In the genomic region with DNA sequence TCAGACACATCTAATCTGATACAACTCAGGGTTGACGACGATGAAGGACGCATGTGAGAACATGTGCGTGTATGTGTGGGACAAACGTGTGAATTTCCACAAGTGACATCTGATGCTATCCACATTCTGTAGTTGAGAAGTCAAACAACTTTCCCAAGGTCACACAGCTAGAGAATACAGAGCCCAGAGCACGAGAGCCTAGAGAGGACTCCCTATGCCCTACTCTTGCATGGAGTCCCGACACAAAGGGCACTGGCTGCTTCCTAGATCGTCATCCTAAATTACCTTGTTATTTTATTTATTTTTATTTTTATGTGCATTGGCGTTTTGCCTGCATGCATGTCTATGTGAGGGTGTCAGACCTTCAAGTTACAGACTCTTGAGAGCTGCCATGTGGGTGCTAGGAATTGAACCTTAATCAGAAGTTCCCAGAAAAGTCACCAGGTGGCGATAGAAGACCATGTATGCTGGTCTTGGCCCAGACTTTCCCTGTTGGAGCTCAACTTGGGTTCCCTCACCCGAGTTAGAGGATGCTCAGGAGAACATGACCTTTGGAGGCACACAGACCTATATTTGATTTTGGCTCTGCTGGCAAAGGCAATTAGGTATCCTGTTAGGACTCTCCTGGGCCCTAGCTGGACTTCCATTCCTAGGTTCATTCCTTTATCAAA, we compare ENCODE assay signal across 8 mouse cellular contexts. TPM values are rescaled to one million over a fixed set of nuclear protein-coding genes. Genes with fewer than 3 reads are reported as not detected.
DNase-seq lines count a peak whose midpoint lies in the region; ATAC-seq lines count a peak whose summit lies in the region.

No protein-coding gene starts in this region.

- WGBS in forebrain, embryonic 13.5 days, result 54% methylated on average over 11 of the region's 11 CpGs
- 55% methylated on average over 11 of the region's 11 CpGs for WGBS in hindbrain, embryonic 15.5 days

- H3K27ac ChIP-seq in forebrain, embryonic 13.5 days, result no peak overlapping the region
- no peak overlapping the region for H3K27ac ChIP-seq in hindbrain, embryonic 15.5 days (replicated peaks)

- H3K27me3 ChIP-seq in forebrain, embryonic 13.5 days, result 0 out of 2 replicates have a peak, but pooled peaks cover 3% of the 10 kb centered on the region
- H3K27me3 ChIP-seq in hindbrain, embryonic 15.5 days, result no peaks in the 10 kb centered on the region

- H3K9ac ChIP-seq in forebrain, embryonic 13.5 days, result no peak overlapping the region
- H3K9ac ChIP-seq in hindbrain, embryonic 15.5 days, result no peak overlapping the region

- no peaks in the 10 kb centered on the region for H3K9me3 ChIP-seq in forebrain, embryonic 13.5 days (replicated peaks)
- no peaks in the 10 kb centered on the region for H3K9me3 ChIP-seq in hindbrain, embryonic 15.5 days

- H3K36me3 ChIP-seq in forebrain, embryonic 13.5 days (ENCODE audit: poor library complexity, severe bottlenecking), result no peaks in the 10 kb centered on the region
- no peaks in the 10 kb centered on the region for H3K36me3 ChIP-seq in hindbrain, embryonic 15.5 days

- ATAC-seq in forebrain, embryonic 13.5 days, result peak; percentile 75
- ATAC-seq in hindbrain, embryonic 15.5 days (ENCODE audit: low FRiP score, low read depth), result peak; percentile 76
- ATAC-seq in megakaryocyte progenitor cell, adult 5-6 weeks (replicated peaks; ENCODE audit: poor library complexity), result peak; percentile 93

- H3K4me1 ChIP-seq in forebrain, embryonic 13.5 days, result 0 out of 2 replicates have a peak, but pooled peaks cover 4% of the 10 kb centered on the region
- H3K4me1 ChIP-seq in hindbrain, embryonic 15.5 days (replicated peaks), result no peaks in the 10 kb centered on the region; the same call in 1 of the 2 replicates

- DNase-seq in adrenal gland, adult (ENCODE audit: inconsistent age in 2 of 2, low spot score in 1 of 2), result peak; percentile 51 to 92
- DNase-seq in adrenal gland, adult 8-10 months, result no peak
- peak; percentile 52 for DNase-seq in brain, embryonic 18.5 days (ENCODE audit: low read depth, low spot score)
- DNase-seq in layer of hippocampus, postnatal 36 days, result peak; percentile 45 to 64
- DNase-seq in right cerebral cortex, postnatal 36 days (ENCODE audit: low spot score in 2 of 2), result peak; percentile 41 to 48

- H3K4me2 ChIP-seq in forebrain, embryonic 13.5 days, result no peak overlapping the region
- H3K4me2 ChIP-seq in hindbrain, embryonic 15.5 days, result no peak overlapping the region

- no peak overlapping the region for H3K4me3 ChIP-seq in forebrain, embryonic 13.5 days
- no peak overlapping the region for H3K4me3 ChIP-seq in hindbrain, embryonic 15.5 days

RNA-seq across cellular contexts. Expression of a gene that starts 7.3 kb away (rescaled TPM):
- total RNA-seq in adrenal gland, adult 8-10 months (2022), result not detected
- not detected in 2 replicates for polyA plus RNA-seq in forebrain, embryonic 13.5 days (2015; fragmentation: Nextera tagmentation; extraction: Ambion mirVana)
- polyA plus RNA-seq in hindbrain, embryonic 15.5 days (2015; fragmentation: Nextera tagmentation; extraction: Ambion mirVana), result not detected in 2 replicates
- total RNA-seq in layer of hippocampus, postnatal 36 days (2021), result not detected
- not detected in 2 replicates for total RNA-seq in megakaryocyte progenitor cell, adult 5-6 weeks (2015)
- not detected in 2 replicates for total RNA-seq in megakaryocyte progenitor cell, adult 5-6 weeks (2017)

RNA-seq across cellular contexts. Expression of a gene that starts 30.0 kb away (rescaled TPM):
- under 1 TPM; 0.37 to 0.78 (median 0.55) TPM for total RNA-seq in adrenal gland, adult 8-10 months (2022)
- 0.04 TPM in 1 of 2 replicates, not detected in the other for polyA plus RNA-seq in forebrain, embryonic 13.5 days (2015; fragmentation: Nextera tagmentation; extraction: Ambion mirVana)
- polyA plus RNA-seq in hindbrain, embryonic 15.5 days (2015; fragmentation: Nextera tagmentation; extraction: Ambion mirVana), result 0.04 and 0.12 TPM in 2 replicates
- not detected for total RNA-seq in layer of hippocampus, postnatal 36 days (2021)
- total RNA-seq in megakaryocyte progenitor cell, adult 5-6 weeks (2015), result 0.05 and 0.12 TPM in 2 replicates
- not detected in 2 replicates for total RNA-seq in megakaryocyte progenitor cell, adult 5-6 weeks (2017)

RNA-seq across cellular contexts. Expression of a gene that starts 38.3 kb away (rescaled TPM):
- total RNA-seq in adrenal gland, adult 8-10 months (2022), result 100 to 1,000 TPM in 2 of 4 experiments, 10 to 100 TPM in 2; 87.1 to 147 (median 102) TPM
- 25.9 and 29.8 TPM in 2 replicates for polyA plus RNA-seq in forebrain, embryonic 13.5 days (2015; fragmentation: Nextera tagmentation; extraction: Ambion mirVana)
- 34.5 and 36.1 TPM in 2 replicates for polyA plus RNA-seq in hindbrain, embryonic 15.5 days (2015; fragmentation: Nextera tagmentation; extraction: Ambion mirVana)
- 10 to 100 TPM; 76.2 to 80.1 TPM for total RNA-seq in layer of hippocampus, postnatal 36 days (2021)
- 0.47 and 0.56 TPM in 2 replicates for total RNA-seq in megakaryocyte progenitor cell, adult 5-6 weeks (2015)
- total RNA-seq in megakaryocyte progenitor cell, adult 5-6 weeks (2017), result 0.54 TPM in 2 replicates

Comparison
In these comparisons a context has a peak if more than half of its experiments do, and no peak if none do; other contexts are left out.
1. RNA of a gene that starts 38.3 kb away (total RNA-seq): 87.1 to 147 TPM in adrenal gland, adult 8-10 months and 76.2 to 80.1 TPM in layer of hippocampus, postnatal 36 days; 0.47 to 0.56 TPM in megakaryocyte progenitor cell, adult 5-6 weeks; every median in the first group is over 10 times any median in the second.
2. Peak in every context shown above with its lines, with median percentiles within 50 percentile points of each other: ATAC-seq.